Mouse (Mus musculus) bone marrow, adult 2 months (tissue): ENCODE results near the gene Fam43b.

ENCODE experiments used
- CTCF ChIP-seq: fragments of 200-500 bp; IDR thresholded peaks from 2 replicates; pipeline ENCODE4 v1.5.1; 2011; ENCODE audit warnings: low read length, control low read depth; ENCODE audit not compliant: control insufficient read depth, insufficient read depth
- POLR2A ChIP-seq: fragments of 200-500 bp; IDR thresholded peaks from 2 replicates; pipeline ENCODE4 v1.6.1; 2011; ENCODE audit warnings: low read depth, mild to moderate bottlenecking, control low read depth, low read length, borderline replicate concordance; ENCODE audit not compliant: control insufficient read depth

- TF ChIP-seq CTCF: no peak
- no peak for TF ChIP-seq POLR2A
Observed at GRCm38 (mm10) chr4:138361370-138361821, 34.9 kb downstream of the Fam43b start.
